Mouse (Mus musculus) layer of hippocampus, postnatal 14 days (tissue): Measurements from ENCODE around the gene Zfyve1. TPM values are rescaled to one million over a fixed set of nuclear protein-coding genes. Genes with fewer than 3 reads are reported as not detected.
"Not testable (repeated sequence)": the region's sequence is repeated elsewhere in the genome, so short reads cannot be mapped to it uniquely, and the experiment has no call there.

ENCODE experiments used
- DNase-seq, 2 experiments: peaks; one replicate each; pipeline ENCODE4 v3.0.0; 2021 to 2022; ENCODE audit warnings: low spot score in 2 of 2, mixed read lengths in 1 of 2
- long read RNA-seq, 2 experiments: library from polyadenylated mRNA; stranded (forward); transcript quantifications; one replicate each; pipeline ENCODE4 v2.0.0; 2021
- total RNA-seq, 2 experiments: library from RNA; stranded (reverse); gene quantifications; 2 replicates each; pipeline ENCODE4 v1.2.3; 2021

Gene Zfyve1
- 10 to 100 TPM; 38.8 to 42.7 TPM for total RNA-seq
- long read RNA-seq, experiment 1, full-length matches to known transcripts: 10 of 18 reads
- long read RNA-seq, experiment 1, partial matches to known transcripts: 3 of 18 reads
- long read RNA-seq, experiment 1, other reads (novel, unspliced or antisense): 5 of 18 reads
- long read RNA-seq, experiment 2, full-length matches to known transcripts: 3 of 9 reads
- long read RNA-seq, experiment 2, partial matches to known transcripts: 0 of 9 reads
- long read RNA-seq, experiment 2, other reads (novel, unspliced or antisense): 6 of 9 reads

DNA sequence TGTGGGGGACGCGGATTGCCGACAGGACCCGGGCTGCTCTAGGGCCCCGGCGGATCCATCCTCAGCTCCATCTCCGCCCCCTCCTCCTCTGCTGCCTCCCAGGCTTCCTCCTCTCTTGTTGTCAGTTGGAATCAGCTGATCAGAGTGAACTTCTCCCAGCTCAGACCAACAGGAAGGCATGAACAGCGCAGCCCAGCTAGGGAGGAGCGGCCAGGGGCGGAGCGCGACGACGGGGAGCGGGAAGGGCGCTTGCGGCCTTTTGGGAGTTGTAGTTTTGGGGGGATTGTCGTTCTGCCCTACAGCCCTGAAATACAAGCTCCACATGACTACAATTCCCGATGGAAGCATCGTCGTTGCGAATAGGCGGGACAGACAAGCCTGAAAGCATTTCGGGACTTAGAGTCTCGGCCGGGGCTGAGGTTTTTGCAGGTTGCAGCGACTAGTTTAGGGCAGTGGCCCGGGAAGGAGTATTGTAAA is at the start of gene Zfyve1:
Gene Zfyve1 (minus strand): TSS at position 198 of the 477 bp plus-strand sequence.
- peak; percentile 90 to 97 for DNase-seq

DNA sequence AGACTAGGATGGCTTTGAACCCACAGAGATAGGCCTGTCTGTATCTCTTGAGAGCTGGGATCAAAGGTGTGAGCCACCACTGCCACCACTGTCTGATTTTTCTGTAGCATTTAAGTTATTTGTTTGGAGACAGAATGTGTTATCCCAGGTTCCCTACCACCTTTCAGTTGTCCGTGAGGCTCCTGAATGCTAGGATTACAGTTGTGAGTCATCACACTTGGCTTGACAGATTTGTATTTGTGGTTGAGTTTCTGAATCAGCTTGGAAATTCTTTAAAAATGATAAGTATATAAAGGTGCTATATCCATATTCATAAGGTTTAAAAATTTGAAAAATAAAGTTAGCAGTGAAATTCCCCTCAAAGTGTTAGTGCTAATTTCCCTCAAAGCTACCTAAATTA is 46.1 kb upstream of the Zfyve1 start:
- DNase-seq: no peak

DNA sequence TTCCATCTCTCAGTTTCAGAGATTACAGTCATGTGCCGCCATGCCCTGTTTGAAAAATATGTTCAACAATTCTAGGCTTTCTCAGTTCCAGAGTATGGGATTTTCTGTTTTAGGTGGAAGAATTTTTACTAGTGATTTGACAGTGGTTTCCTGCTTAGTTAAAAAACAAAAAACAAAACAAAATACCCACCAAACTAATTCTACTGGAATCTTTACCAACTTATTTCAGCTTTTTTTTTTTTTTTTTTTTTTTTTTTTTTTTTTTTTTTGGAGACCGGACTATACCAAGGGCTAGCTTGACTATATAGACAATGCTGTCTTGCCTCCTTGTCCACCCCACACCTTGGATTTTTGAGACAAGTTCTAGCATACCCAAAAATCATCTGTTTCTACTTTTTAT is 44.2 kb upstream of the Zfyve1 start:
- DNase-seq: no peak

DNA sequence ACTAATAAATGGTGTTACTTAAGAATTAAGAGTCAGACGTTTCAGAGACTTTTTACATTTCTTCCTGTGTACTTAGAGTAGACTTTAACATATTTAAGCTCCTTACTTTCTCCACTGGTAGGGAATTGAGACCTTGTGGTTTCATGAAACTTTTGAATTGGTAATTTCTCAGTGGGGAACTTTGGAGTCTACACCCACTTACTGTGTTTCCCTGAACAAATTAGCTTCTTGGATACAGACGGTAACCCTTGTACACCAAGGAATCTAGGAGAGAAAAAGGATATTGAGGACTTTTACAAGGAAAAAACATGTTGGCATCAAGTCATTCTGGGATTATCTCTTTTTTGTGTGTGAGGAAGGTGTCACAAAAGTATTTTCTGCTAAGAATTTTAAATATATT is 36.8 kb upstream of the Zfyve1 start:
- no peak for DNase-seq

DNA sequence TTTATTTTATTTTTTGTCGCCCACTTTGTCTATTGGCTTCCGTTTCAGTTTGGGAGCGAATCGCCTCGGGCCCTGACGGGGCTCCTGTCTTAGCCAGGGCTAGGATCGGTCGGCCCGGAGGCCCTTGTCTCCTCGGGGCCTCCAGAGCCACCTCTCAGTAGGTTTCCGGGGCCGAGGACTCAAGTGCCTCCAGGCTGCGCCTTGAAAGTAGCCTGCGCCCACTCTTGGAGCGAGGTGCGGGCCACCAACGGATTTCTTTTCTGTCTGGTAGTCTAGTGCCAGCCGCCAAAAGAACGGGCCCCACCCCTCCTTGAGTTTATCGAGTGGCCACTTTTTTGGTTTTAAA is 35.6 kb upstream of the Zfyve1 start:
- DNase-seq: peak; percentile 49 to 63

DNA sequence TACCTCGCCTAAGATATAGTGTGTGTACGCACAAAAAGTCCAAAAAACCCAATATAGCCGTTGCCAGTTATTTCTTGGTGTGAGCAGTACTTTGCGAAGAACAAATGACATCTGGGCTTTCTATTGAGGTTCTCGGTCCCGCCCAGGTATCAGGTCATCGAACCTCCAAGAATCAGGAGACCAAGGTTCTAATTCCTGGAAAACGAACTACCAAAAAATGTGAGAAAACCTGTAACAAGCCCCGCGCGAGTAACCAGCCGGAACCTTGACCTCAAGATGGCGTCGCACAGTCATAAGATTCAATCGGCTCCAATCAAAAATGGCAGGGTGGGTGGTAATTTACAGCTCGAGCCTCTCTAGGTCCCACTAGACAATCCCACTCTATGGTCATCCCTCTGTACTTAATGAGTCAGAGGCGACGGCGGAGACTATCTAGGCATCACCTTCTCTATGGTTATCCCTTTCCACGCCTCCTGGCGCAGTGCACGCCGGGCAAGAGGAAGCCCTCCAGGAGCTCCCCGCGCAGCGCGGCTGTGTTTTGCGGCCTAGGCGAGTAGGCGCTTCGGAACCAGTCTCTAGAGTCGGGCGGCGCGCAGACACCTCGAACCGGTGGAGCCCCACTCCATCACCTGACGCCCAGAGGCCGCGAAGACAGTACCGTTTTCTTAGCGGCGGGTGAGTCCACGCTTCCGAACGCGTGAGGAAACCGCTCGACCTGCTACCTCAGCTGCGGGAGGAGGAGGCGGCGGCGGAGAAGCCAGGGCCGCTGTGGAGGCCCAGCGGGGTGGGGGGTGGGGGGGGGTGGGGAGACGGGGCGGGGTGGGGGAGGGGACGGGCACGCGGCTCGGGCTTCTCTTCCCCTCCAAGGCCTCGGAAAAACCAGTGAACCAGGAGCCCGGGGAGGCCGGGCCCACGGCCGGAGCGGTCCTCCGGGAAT is 35.0 kb upstream of the Zfyve1 start:
- peak; percentile 98 to 99 for DNase-seq

DNA sequence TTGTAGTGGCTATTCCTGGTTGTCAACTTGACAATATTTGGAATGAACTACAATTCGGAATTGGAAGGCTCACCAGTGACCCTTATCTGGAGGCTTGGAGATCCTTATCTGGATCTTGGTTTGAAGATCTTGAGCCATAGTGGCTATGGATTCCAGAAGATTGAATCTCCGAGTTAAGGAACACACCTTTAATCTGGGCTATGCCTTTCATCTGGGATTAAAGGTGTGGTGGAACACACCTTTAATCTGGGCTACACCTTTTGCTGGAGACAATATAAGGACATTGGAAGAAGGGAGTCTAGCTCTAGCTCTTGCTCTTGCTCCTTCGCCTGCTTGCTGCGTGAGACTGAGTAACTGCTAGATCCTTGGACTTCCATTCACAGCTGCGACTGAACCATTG is 33.9 kb upstream of the Zfyve1 start, which contains the start of gene Rbm25:
Gene Rbm25 (plus strand): TSS at position 301 of the 400 bp plus-strand sequence.
- not testable (repeated sequence) for DNase-seq

DNA sequence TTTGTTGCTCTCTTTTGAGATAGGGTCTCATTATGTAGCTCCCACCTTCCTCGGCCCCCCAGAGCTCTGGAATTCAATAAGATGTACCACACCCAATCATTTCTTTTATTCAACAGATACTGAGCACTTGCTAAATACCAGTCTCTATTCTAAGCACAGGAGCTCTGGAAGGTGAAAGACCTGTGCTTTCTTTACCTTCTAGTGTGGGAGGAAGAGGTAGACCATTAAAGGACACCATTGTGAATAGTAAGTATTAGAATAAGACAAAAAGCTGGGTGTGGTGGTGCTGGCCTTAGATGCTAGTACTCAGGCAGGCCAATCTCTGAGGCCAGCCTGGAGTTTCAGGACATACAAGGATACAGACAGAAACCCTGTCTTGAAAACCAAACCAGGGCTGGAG is 27.3 kb upstream of the Zfyve1 start:
- DNase-seq: no peak

DNA sequence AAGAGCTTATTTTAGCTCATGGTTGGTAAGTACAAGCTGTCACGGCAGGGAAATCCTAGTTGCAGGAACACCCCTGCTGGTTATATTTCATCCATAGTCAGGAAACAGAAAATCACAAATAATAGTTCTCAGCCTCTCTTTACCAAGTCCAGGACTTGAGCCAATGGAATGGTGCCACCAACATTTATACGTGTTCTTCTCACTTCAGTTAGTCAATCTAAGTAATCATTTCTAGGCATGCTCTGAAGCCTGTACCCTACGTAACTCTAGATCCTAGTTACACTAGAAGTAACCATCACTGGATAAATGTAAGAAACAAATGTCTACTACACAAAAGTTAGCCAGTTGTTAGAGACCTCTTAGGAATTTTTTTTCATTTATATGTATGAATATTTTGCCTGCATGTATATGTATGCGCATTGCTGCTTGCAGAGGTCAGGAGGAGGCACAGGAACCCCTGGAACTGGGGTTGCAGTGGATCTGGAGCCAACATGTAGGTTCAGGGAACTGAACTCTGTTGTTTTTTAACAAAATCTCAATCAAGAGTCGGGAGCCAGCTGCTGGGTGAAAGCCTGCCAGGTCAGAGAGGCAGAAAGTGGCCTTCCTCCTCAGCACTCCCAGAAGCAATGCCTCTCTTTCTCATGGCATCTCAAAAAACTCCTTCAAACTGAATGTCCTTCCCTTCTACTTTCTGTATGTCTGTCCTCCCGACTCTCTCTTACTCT is 25.2 kb upstream of the Zfyve1 start:
- DNase-seq: no peak

DNA sequence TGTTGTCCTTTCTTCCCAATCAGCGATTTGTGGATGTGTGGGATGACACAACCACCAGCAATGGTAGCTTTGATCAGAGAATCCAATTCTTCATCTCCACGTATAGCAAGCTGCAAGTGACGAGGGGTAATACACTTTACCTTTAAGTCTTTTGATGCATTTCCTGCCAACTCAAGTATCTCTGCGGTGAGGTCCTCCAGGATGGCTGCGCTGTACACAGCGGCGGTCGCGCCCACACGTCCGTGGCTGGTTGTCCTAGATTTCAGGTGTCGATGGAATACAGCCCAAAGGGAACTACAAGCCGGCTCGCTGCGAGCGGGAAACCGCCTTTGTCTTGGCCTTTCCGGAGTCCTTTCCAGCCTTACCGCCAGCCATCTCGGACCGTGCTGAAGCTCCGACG is 23.7 kb upstream of the Zfyve1 start:
- DNase-seq: not testable (repeated sequence)

DNA sequence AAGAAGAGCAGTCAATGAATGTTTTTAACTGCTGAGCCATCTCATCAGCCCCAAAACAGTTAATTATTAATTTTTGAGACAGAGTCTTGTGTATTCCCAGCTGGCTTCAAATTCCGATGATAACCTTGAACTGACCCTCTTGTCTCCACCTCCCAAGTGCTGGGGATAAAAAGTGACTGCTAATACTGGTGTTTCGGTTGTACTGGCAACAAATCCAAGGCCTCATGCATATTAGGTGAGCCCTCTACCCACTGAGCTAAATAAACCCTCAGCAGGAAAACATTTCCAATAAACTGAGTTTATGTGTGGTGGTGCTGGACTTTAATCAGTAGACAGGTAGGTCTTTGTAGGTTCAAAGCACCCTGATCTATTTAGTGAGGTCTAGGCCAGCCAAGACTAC is 22.0 kb upstream of the Zfyve1 start:
- DNase-seq: no peak

DNA sequence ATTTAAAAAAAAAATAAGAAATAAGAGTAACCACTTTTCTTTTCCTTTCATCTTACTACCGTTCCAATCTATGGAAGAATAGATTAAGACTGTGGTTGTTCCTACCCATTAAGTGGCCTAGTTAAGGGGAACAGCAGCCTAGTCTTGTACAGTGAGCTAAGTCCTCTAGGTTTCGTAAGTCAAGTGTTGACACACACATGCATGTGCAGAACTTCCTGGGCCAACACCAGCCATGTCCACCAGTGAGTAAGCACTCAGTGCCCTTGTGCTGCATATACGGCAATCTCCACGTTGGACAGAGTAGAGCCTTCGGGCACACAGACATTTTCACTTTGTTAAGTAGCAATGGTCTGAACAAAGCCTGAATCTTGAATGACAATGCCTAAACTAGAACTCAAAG is 20.2 kb upstream of the Zfyve1 start:
- no peak for DNase-seq

DNA sequence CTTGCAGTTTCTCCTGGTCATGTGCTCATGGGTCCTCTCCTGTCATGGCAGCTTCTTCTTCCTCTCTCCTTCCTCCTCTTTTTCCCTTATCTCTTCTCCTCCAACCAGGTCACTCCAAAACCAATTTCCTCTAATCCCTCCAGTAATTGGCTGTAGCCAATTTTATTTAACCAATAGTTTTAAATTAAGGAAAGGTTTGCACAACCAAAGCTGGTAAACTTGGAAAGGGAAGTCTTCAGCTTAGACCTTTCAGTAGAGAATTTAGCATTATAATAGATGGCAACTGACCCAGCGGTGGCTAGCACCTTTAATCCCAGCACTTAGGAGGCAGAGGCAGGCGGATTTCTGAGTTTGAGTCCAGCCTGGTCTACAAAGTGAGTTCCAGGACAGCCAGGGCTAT is 9.4 kb upstream of the Zfyve1 start:
- not testable (repeated sequence) for DNase-seq

DNA sequence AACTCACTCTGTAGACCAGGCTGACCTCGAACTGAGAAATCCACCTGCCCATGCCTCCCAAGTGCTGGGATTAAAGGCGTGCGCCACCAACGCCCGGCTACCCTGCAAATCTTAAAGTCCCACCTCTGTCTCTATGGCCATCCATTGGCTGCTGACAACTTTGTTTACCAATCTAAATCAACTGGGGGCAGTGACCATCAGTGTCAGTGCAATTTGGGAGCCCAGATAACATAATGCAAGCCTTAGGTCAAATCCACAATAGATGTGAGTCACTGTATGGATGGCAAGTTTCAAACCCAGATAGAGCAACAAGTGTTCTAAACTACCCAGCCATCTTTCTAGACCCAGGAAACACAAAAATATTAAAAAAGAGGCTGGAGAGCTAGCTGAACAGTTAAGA is 5.3 kb upstream of the Zfyve1 start:
- DNase-seq: no peak

DNA sequence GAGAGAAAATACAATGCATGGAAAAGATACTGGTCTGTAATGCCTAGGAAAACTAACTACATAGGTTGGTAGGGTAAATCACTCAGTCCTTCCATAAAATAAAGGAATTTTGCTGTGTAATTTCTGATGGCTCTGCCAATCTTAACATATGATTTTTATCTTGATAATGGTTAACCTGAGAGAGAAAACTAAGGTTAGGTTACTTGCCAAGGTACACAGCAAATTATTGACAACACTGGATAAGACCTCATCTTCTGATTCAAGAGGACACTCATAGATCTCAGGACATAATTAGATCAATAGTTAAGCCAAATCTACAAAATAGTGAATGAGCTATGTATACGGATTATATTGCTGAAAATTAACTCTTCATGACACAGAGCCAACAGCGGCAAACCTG is 859 bp upstream of the Zfyve1 start:
- no peak for DNase-seq

DNA sequence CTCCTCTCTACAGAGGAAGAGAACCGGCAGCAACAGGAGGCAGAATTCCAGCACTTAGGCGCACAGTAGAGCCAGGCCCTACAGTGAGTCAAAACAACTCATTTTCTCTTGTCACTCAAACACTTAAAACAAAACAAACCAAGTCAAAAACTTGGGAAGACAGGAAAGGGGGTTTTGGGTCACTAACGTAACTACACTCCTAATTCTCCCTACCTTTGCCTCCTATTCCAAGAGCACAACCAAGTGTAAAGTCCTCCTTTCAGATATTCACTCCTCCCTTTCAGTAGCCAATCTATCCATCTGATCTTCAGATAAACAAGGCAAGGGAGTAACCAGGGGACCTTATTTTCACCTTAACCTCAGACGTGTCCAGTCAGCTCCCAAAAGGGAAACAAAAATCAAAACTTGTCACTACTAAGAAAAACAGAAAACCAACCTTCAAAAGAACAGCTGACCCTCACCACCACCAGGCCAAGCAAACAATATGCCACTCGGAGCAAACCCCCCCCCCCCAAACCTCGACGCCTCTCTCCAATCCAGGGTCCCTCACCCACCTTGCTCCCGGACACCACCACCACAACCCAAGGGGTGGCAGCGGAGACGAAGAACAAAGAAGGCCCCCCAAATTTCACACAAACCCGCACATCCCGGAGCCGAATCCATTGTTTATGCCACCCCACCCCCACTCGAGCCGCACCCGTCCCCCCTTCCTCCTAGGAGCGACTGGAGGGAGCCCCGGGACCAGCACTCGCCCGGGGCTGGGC is 649 bp downstream of the Zfyve1 start:
- no peak for DNase-seq

DNA sequence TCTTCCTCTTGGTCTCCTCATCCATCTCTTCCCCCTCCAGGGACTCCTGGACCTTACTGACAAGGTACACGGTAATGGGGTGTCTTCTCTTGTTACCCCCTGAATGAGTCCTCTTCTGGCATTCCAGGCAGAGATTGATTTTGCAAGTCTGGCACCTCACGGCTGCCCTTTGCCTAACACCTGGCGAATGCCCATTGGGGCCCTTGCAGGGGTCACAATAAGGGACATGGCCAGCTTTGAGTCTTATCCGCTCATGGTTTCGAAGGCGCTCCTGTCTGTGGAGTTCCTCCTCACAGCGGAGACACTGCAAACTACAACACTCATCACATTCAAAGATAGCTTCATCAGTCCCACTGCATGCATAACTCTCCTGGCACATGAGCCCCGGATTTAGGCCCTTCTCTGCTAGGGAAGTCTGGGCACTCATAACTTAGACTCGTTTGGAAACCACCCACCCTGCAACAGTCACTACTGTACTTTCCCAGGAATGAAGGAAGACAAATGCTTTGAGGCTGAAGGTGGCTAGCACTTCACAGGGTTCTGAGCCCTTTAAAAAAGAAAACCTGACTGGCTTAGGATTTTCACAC is 2.5 kb downstream of the Zfyve1 start:
- no peak for DNase-seq

DNA sequence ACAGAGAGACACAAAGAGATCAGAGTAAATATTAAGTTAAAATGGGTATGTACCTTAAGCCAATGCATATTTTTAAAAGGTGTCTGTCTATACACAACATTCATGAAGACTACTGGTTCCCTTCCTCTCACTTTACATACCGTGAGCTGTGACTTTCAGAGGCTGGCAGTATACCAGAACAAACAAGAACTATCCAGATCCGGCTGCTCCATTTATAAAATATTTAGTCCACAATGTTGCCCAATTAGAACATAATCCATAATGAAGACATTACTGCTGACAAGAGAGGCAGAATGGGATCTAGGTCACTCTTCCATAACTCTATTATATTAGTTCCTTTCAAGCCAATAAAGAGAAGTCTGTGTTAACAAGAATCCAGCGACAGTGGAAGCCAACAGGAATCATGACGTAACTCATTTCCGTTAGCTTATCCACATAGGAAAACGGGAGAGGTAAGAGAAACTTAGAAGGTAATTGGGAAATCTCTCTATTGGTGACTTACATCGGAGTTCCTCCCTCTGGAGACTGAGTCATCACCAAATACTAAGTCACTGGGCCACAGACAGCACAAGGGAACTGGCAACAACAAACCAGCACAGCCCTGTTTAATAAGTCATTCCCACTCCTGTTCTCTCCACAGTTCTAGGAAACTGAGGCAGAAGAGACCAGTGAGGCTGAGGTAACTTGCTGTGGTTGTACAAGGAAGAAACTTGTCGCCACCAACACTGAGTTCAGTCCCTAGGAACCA is 5.1 kb downstream of the Zfyve1 start:
- DNase-seq: no peak

DNA sequence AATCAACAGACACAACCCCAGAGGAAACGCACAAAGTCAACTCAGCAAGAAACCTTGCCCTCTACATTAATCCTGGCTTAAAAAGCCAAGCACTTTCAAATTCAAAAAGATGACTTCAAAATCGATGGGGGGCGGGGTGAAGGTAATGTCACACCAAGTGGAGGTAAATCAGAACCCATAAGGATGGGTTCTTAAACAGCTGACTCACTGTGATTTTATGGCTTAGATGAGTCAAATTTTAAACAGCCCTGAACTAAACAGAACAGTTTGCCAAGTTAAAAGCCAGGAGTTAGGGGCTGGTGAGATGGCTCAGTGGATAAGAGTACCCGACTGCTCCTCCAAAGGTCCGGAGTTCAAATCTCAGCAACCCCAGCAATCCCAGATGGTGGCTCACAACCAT is 10.4 kb downstream of the Zfyve1 start:
- DNase-seq: no peak

DNA sequence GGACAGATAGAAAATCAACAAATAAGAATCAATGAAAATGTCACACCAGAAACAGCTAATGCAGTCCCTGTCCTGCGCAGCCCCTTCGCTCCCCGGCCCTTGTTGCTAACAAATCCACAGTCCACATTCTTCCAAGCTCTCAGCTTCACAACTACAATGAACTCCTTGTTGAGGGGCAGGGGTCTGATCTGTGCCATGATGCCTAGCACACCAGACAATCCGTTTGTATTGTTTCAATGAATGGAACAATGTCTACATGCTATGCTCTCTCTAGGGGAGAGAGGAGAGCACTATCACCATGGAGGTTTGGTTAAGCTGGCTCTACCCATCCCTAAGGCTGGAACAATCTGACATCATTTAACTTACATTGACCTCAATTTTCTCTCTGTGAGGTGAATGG is 14.3 kb downstream of the Zfyve1 start:
- no peak for DNase-seq
